Mouse (Mus musculus) MEL (cell line): ENCODE results near the gene Hecw2. TPM values are rescaled to one million over a fixed set of nuclear protein-coding genes. Genes with fewer than 3 reads are reported as not detected.

Source experiments
- DNase-seq: peaks from one replicate; pipeline ENCODE4 v3.0.0; 2011; ENCODE audit warnings: low read depth, low spot score
- H3K27ac ChIP-seq: 2 replicates; pipeline ENCODE4 v1.5.1; 2012; ENCODE audit warnings: low read depth, mild to moderate bottlenecking, control low read depth, low read length, moderate library complexity; ENCODE audit not compliant: control insufficient read depth
- H3K27me3 ChIP-seq, 2 experiments: fragments of 150-350 bp in 1 of 2; sonication (generic) in 1 of 2; 2 replicates each; pipeline ENCODE4 v1.6.1; 2012; ENCODE audit warnings: low read length in 2 of 2, mild to moderate bottlenecking in 2 of 2, improper control_type of control experiment in 1 of 2, moderate library complexity in 1 of 2; ENCODE audit not compliant: insufficient read depth in 2 of 2, control insufficient read depth in 1 of 2
- H3K36me3 ChIP-seq, 2 experiments: 2 replicates each; pipeline ENCODE4 v1.6.1; 2012 to 2014; ENCODE audit warnings: low read length in 2 of 2, improper control_type of control experiment in 1 of 2, inconsistent platforms in 1 of 2, mild to moderate bottlenecking in 1 of 2; ENCODE audit not compliant: insufficient read depth in 2 of 2, control insufficient read depth in 1 of 2
- H3K4me1 ChIP-seq, 2 experiments: fragments of 150-350 bp in 1 of 2; sonication (generic) in 1 of 2; 2 replicates each; pipeline ENCODE4 v1.6.1; 2012; ENCODE audit warnings: low read length in 2 of 2, improper control_type of control experiment in 1 of 2, mild to moderate bottlenecking in 1 of 2; ENCODE audit not compliant: insufficient read depth in 2 of 2, control insufficient read depth in 1 of 2
- H3K4me3 ChIP-seq, 2 experiments: fragments of 150-350 bp in 1 of 2; sonication (generic) in 1 of 2; 2 replicates each; pipeline ENCODE4 v1.5.1; 2012; ENCODE audit warnings: low read depth in 2 of 2, low read length in 2 of 2, mild to moderate bottlenecking in 2 of 2, moderate library complexity in 2 of 2, control low read depth in 1 of 2, improper control_type of control experiment in 1 of 2; ENCODE audit not compliant: control insufficient read depth in 1 of 2, insufficient read depth in 1 of 2
- H3K79me2 ChIP-seq: 2 replicates; pipeline ENCODE4 v1.6.1; 2012; ENCODE audit warnings: mild to moderate bottlenecking, low read length, moderate library complexity; ENCODE audit not compliant: control insufficient read depth, poor library complexity, insufficient read depth
- H3K9ac ChIP-seq: 2 replicates; pipeline ENCODE4 v1.6.1; 2012; ENCODE audit warnings: low read depth, mild to moderate bottlenecking, control low read depth, low read length, moderate library complexity; ENCODE audit not compliant: control insufficient read depth, poor library complexity, severe bottlenecking
- H3K9me3 ChIP-seq: fragments of 150-350 bp; sonication (generic); replicated peaks from 2 replicates; pipeline ENCODE4 v1.6.1; 2012; ENCODE audit warnings: mild to moderate bottlenecking, low read length, improper control_type of control experiment, moderate library complexity; ENCODE audit not compliant: insufficient read depth
- CHD2 ChIP-seq: IDR thresholded peaks from 2 replicates; pipeline ENCODE4 v1.6.1; 2011; ENCODE audit warnings: low read length, improper control_type of control experiment
- EP300 ChIP-seq, 2 experiments: IDR thresholded peaks; 2 replicates each; pipeline ENCODE4 v1.6.1; 2011; ENCODE audit warnings: improper control_type of control experiment in 2 of 2, low read length in 2 of 2, low read depth in 1 of 2, mild to moderate bottlenecking in 1 of 2
- ETS1 ChIP-seq: IDR thresholded peaks from 2 replicates; pipeline ENCODE4 v1.6.1; 2012; ENCODE audit warnings: low read depth, mild to moderate bottlenecking, inconsistent platforms, low read length, improper control_type of control experiment, moderate library complexity
- GATA1 ChIP-seq: IDR thresholded peaks from 2 replicates; pipeline ENCODE4 v1.6.1; 2011; ENCODE audit warnings: low read depth, low read length, improper control_type of control experiment
- HCFC1 ChIP-seq: IDR thresholded peaks from 2 replicates; pipeline ENCODE4 v1.6.1; 2012; ENCODE audit warnings: low read depth, mild to moderate bottlenecking, inconsistent platforms, low read length, improper control_type of control experiment, moderate library complexity
- JUND ChIP-seq: IDR thresholded peaks from 2 replicates; pipeline ENCODE4 v1.6.1; 2011; ENCODE audit warnings: low read depth, mild to moderate bottlenecking, improper control_type of control experiment, low read length
- MXI1 ChIP-seq: IDR thresholded peaks from 2 replicates; pipeline ENCODE4 v1.6.1; 2011; ENCODE audit warnings: mild to moderate bottlenecking, low read depth, low read length, improper control_type of control experiment
- NELFE ChIP-seq: IDR thresholded peaks from 2 replicates; pipeline ENCODE4 v1.6.1; 2011; ENCODE audit warnings: low read depth, low read length, improper control_type of control experiment
- RCOR1 ChIP-seq: IDR thresholded peaks from 2 replicates; pipeline ENCODE4 v1.6.1; 2012; ENCODE audit warnings: low read depth, mild to moderate bottlenecking, inconsistent platforms, low read length, improper control_type of control experiment
- USF2 ChIP-seq, 2 experiments: IDR thresholded peaks; 2 replicates each; pipeline ENCODE4 v1.6.1; 2011 to 2012; ENCODE audit warnings: improper control_type of control experiment in 2 of 2, low read length in 2 of 2, borderline replicate concordance in 1 of 2, inconsistent platforms in 1 of 2, low read depth in 1 of 2, mild to moderate bottlenecking in 1 of 2; ENCODE audit not compliant: insufficient read depth in 1 of 2
- ZMIZ1 ChIP-seq: IDR thresholded peaks from 2 replicates; pipeline ENCODE4 v1.6.1; 2012; ENCODE audit warnings: low read depth, mild to moderate bottlenecking, inconsistent platforms, low read length, improper control_type of control experiment, moderate library complexity
- ZNF384 ChIP-seq: IDR thresholded peaks from 2 replicates; pipeline ENCODE4 v1.6.1; 2012; ENCODE audit warnings: low read depth, mild to moderate bottlenecking, inconsistent platforms, low read length, improper control_type of control experiment
- polyA plus RNA-seq, 2 experiments: library from polyadenylated mRNA; stranded (reverse) in 1 of 2; unstranded in 1 of 2; fragments of >175 nt in 1 of 2; fragments of >200 nt in 1 of 2; gene quantifications; 2 replicates each; pipeline versions ENCODE4 v1.2.1 to v1.2.4; 2012; ENCODE audit warnings: low replicate concordance in 2 of 2, low read depth in 1 of 2; ENCODE audit not compliant: insufficient read length in 2 of 2, insufficient read depth in 1 of 2, missing spikeins in 1 of 2
- total RNA-seq: library from RNA; depleted of rRNA; stranded (reverse); fragments of 300-350 nt; gene quantifications from 2 replicates; pipeline ENCODE4 v1.2.3, GENCODE M21; 2012

Hecw2 gene
- total and polyA plus RNA-seq, 3 experiments, result not detected

GRCm38 (mm10) chr1:53808229-53808628, 386.7 kb downstream of the Hecw2 start:
- Histone ChIP-seq H3K27ac (no peak overlapping the region), H3K79me2 (no peaks in the 10 kb centered on the region), H3K4me1 (no peaks in the 10 kb centered on the region), H3K27me3 (0 out of 4 replicates have a peak, but pooled peaks cover 0 to 1% of the 10 kb centered on the region in 2 experiments), H3K9me3 (no peaks in the 10 kb centered on the region), H3K9ac (no peak overlapping the region), H3K4me3 (no peak overlapping the region), H3K36me3 (no peaks in the 10 kb centered on the region)
- DNase-seq, result no peak
- TF ChIP-seq MXI1, result no peak

GRCm38 (mm10) chr1:53797811-53798210, 397.2 kb downstream of the Hecw2 start:
- no peaks in the 10 kb centered on the region for H3K27me3 ChIP-seq
- no peaks in the 10 kb centered on the region for H3K9me3 ChIP-seq
- H3K4me3 ChIP-seq, result no peak overlapping the region
- no peak for TF ChIP-seq USF2 (IDR thresholded peaks at IDR 0.05; ENCODE audit: borderline replicate concordance in 1 of 2, insufficient read depth in 1 of 2, low read depth in 1 of 2, low read length in 2 of 2)
- no peak for TF ChIP-seq RCOR1
- H3K27ac ChIP-seq, result no peak overlapping the region
- peak; percentile 40 for DNase-seq
- peaks cover 7 to 11% of the 10 kb centered on the region in 2 experiments for H3K4me1 ChIP-seq
- H3K79me2 ChIP-seq, result no peaks in the 10 kb centered on the region
- H3K36me3 ChIP-seq, result peaks cover 0 to 9% of the 10 kb centered on the region in 2 experiments; a peak in 2 of 4 replicates
- no peak overlapping the region for H3K9ac ChIP-seq

- TF ChIP-seq NELFE (no peak), ETS1 (no peak; the same call in 1 of the 2 replicates), CHD2 (no peak), USF2 (IDR thresholded peaks at IDR 0.05; ENCODE audit: borderline replicate concordance in 1 of 2, insufficient read depth in 1 of 2, low read depth in 1 of 2, low read length in 2 of 2) (no peak), ZMIZ1 (no peak), HCFC1 (no peak), ZNF384 (no peak), GATA1 (peak; percentile 77), JUND (no peak), EP300 (IDR thresholded peaks at IDR 0.05; ENCODE audit: low read depth in 1 of 2, low read length in 2 of 2) (peak; percentile 57 to 58; a peak in 3 of 4 replicates)
These were observed 397.9 kb downstream of the Hecw2 start for GRCm38 (mm10) chr1:53797074-53797473.

More at GRCm38 (mm10) chr1:53797074-53797473, 397.9 kb downstream of the Hecw2 start:
- DNase-seq, result peak; percentile 66
- peaks cover 0 to 9% of the 10 kb centered on the region in 2 experiments; a peak in 2 of 4 replicates for H3K36me3 ChIP-seq
- H3K9me3 ChIP-seq, result no peaks in the 10 kb centered on the region
- H3K4me3 ChIP-seq, result peak overlapping the region in 1 of 2 experiments; percentile 41; a peak in 1 of 4 replicates
- no peaks in the 10 kb centered on the region for H3K79me2 ChIP-seq
- no peaks in the 10 kb centered on the region for H3K27me3 ChIP-seq
- H3K9ac ChIP-seq, result no peak overlapping the region
- peak overlapping the region; percentile 12; the same call in 1 of the 2 replicates for H3K27ac ChIP-seq
- H3K4me1 ChIP-seq, result peaks cover 7 to 11% of the 10 kb centered on the region in 2 experiments
